Mouse (Mus musculus) embryonic facial prominence, embryonic 15.5 days (tissue): Measurements from ENCODE around the gene Gm43518. TPM values are rescaled to one million over a fixed set of nuclear protein-coding genes. Genes with fewer than 3 reads are reported as not detected.
A peak's percentile ranks its signal among the peaks of the same experiment; 100 is the strongest.

Experiments used
- ATAC-seq: fragments of 200-750 bp; cut with Nextera tagmentation; 2 replicates; pipeline ENCODE4 v1.8.0; 2017; ENCODE audit warnings: low read depth, moderate TSS enrichment; ENCODE audit not compliant: insufficient number of reproducible peaks, low FRiP score, low TSS enrichment
- H3K27ac ChIP-seq: fragments of 300-500 bp; sonication (generic); replicated peaks from 2 replicates; pipeline ENCODE4 v1.5.1; 2015; ENCODE audit warnings: mild to moderate bottlenecking, inconsistent platforms
- H3K27me3 ChIP-seq: fragments of 300-500 bp; sonication (generic); 2 replicates; pipeline ENCODE4 v1.6.1; 2015; ENCODE audit warnings: inconsistent platforms
- H3K36me3 ChIP-seq: fragments of 300-500 bp; sonication (generic); 2 replicates; pipeline ENCODE4 v1.6.1; 2015; ENCODE audit warnings: mild to moderate bottlenecking, inconsistent platforms
- H3K4me1 ChIP-seq: fragments of 300-500 bp; sonication (generic); 2 replicates; pipeline ENCODE4 v1.6.1; 2015; ENCODE audit warnings: inconsistent platforms
- H3K4me2 ChIP-seq: fragments of 300-500 bp; sonication (generic); replicated peaks from 2 replicates; pipeline ENCODE4 v1.6.1; 2015; ENCODE audit warnings: mild to moderate bottlenecking, inconsistent platforms
- H3K4me3 ChIP-seq: fragments of 300-500 bp; sonication (generic); replicated peaks from 2 replicates; pipeline ENCODE4 v1.5.1; 2015; ENCODE audit warnings: mild to moderate bottlenecking, inconsistent platforms
- H3K9ac ChIP-seq: fragments of 300-500 bp; sonication (generic); 2 replicates; pipeline ENCODE4 v1.6.1; 2015; ENCODE audit warnings: inconsistent platforms
- H3K9me3 ChIP-seq: fragments of 300-500 bp; sonication (generic); replicated peaks from 2 replicates; pipeline ENCODE4 v1.6.1; 2016; ENCODE audit warnings: inconsistent platforms
- WGBS: fragments of 180-500 bp; shearing (Covaris S2); methylation state at CpG from one replicate; pipeline ENCODE4 v1.1.7; 2015; 5-methylcytosine and 5-hydroxymethylcytosine counted together
- polyA plus RNA-seq: library from polyadenylated mRNA; unstranded; fragments of >200 nt; fragmentation: Nextera tagmentation; extraction: Ambion mirVana; gene quantifications from 2 replicates; pipeline ENCODE4 v1.2.1, GENCODE M21; 2015

The Gm43518 gene
- polyA plus RNA-seq, 1 experiment from 2014 or later, result 2.9 TPM

- no peaks in the 10 kb centered on the region for H3K4me1 ChIP-seq
- H3K27ac ChIP-seq, result 0 out of 2 replicates have a peak overlapping the region, but pooled peaks have one; percentile 23
- ATAC-seq, result no peak
- H3K9me3 ChIP-seq, result no peaks in the 10 kb centered on the region
- 78% methylated on average over 13 of the region's 13 CpGs for WGBS
- H3K4me2 ChIP-seq, result no peak overlapping the region
- H3K9ac ChIP-seq, result no peak overlapping the region
- H3K36me3 ChIP-seq, result no peaks in the 10 kb centered on the region
- H3K4me3 ChIP-seq, result no peak overlapping the region
- no peaks in the 10 kb centered on the region for H3K27me3 ChIP-seq
These were observed 29.9 kb upstream of the Gm43518 start for GRCm38 (mm10) chr5:123897352-123897751.

- no peaks in the 10 kb centered on the region for H3K27me3 ChIP-seq
- no peak overlapping the region for H3K4me2 ChIP-seq
- no peaks in the 10 kb centered on the region for H3K9me3 ChIP-seq
- peaks cover 21% of the 10 kb centered on the region for H3K4me1 ChIP-seq
- H3K9ac ChIP-seq, result no peak overlapping the region
- ATAC-seq, result no peak
- no peak overlapping the region for H3K4me3 ChIP-seq
- WGBS, result 67% methylated on average over 11 of the region's 11 CpGs
- H3K36me3 ChIP-seq, result peaks cover 10% of the 10 kb centered on the region; the same call in 1 of the 2 replicates
- no peak overlapping the region for H3K27ac ChIP-seq
These were observed 23.1 kb upstream of the Gm43518 start for GRCm38 (mm10) chr5:123904059-123904672.

- no peak for ATAC-seq
- H3K36me3 ChIP-seq, result peaks cover 29% of the 10 kb centered on the region
- peak overlapping the region; percentile 45 for H3K4me2 ChIP-seq
- peaks cover 21% of the 10 kb centered on the region for H3K4me1 ChIP-seq
- 69% methylated on average over 17 of the region's 17 CpGs for WGBS
- H3K9ac ChIP-seq, result peak overlapping the region; percentile 97; the same call in 1 of the 2 replicates
- H3K4me3 ChIP-seq, result peak overlapping the region; percentile 92
- no peak overlapping the region for H3K27ac ChIP-seq
- H3K27me3 ChIP-seq, result no peaks in the 10 kb centered on the region
- H3K9me3 ChIP-seq, result no peaks in the 10 kb centered on the region
These were observed 20.9 kb upstream of the Gm43518 start for GRCm38 (mm10) chr5:123906146-123906975.

- peak within 1 kb of the TSS; percentile 92 for H3K4me3 ChIP-seq
- no peaks in the 10 kb centered on the region for H3K27me3 ChIP-seq
- H3K9ac ChIP-seq, result peak within 1 kb of the TSS; percentile 97
- ATAC-seq, result peak; percentile 95
- H3K9me3 ChIP-seq, result no peaks in the 10 kb centered on the region
- under 1% methylated on average over 48 of the region's 61 CpGs for WGBS
- H3K4me2 ChIP-seq, result peak within 1 kb of the TSS; percentile 81
- peak within 1 kb of the TSS; percentile 88 for H3K27ac ChIP-seq
- peaks cover 35% of the 10 kb centered on the region for H3K36me3 ChIP-seq
- H3K4me1 ChIP-seq, result peaks cover 21% of the 10 kb centered on the region
These were observed 20.1 kb upstream of the Gm43518 start, which contains the start of gene Denr for GRCm38 (mm10) chr5:123906976-123907630. TSS of gene Denr (plus strand) at chr5:123907175.

- ATAC-seq, result no peak
- peaks cover 40% of the 10 kb centered on the region for H3K36me3 ChIP-seq
- no peaks in the 10 kb centered on the region for H3K27me3 ChIP-seq
- 4% methylated on average over 10 of the region's 10 CpGs for WGBS
- peak overlapping the region; percentile 81 for H3K4me2 ChIP-seq
- peak overlapping the region; percentile 97 for H3K9ac ChIP-seq
- H3K4me3 ChIP-seq, result peak overlapping the region; percentile 92
- peak overlapping the region; percentile 88 for H3K27ac ChIP-seq
- H3K9me3 ChIP-seq, result no peaks in the 10 kb centered on the region
- peaks cover 21% of the 10 kb centered on the region for H3K4me1 ChIP-seq
These were observed 19.6 kb upstream of the Gm43518 start for GRCm38 (mm10) chr5:123907631-123907977.

- Histone ChIP-seq H3K4me3 (no peak overlapping the region), H3K36me3 (peaks cover 84% of the 10 kb centered on the region), H3K9ac (no peak overlapping the region), H3K27ac (no peak overlapping the region), H3K27me3 (no peaks in the 10 kb centered on the region), H3K9me3 (no peaks in the 10 kb centered on the region), H3K4me2 (no peak overlapping the region), H3K4me1 (no peaks in the 10 kb centered on the region)
- 76% methylated on average over 3 of the region's 3 CpGs for WGBS
- no peak for ATAC-seq
These were observed 12.4 kb upstream of the Gm43518 start for GRCm38 (mm10) chr5:123914852-123915251.

GRCm38 (mm10) chr5:123922112-123922511 is 5.1 kb upstream of the Gm43518 start:
- WGBS, result 82% methylated on average over 6 of the region's 6 CpGs
- Histone ChIP-seq H3K27ac (no peak overlapping the region), H3K9ac (no peak overlapping the region), H3K27me3 (no peaks in the 10 kb centered on the region), H3K4me3 (no peak overlapping the region), H3K36me3 (peaks cover 94% of the 10 kb centered on the region), H3K4me1 (no peaks in the 10 kb centered on the region), H3K4me2 (no peak overlapping the region), H3K9me3 (no peaks in the 10 kb centered on the region)
- no peak for ATAC-seq

- Histone ChIP-seq H3K27ac (peak within 1 kb of the TSS; percentile 91), H3K27me3 (no peaks in the 10 kb centered on the region), H3K36me3 (peaks cover 33% of the 10 kb centered on the region), H3K4me3 (peak within 1 kb of the TSS; percentile 64), H3K4me1 (peaks cover 10% of the 10 kb centered on the region; the same call in 1 of the 2 replicates), H3K9ac (peak within 1 kb of the TSS; percentile 71), H3K4me2 (peak within 1 kb of the TSS; percentile 75), H3K9me3 (no peaks in the 10 kb centered on the region)
- peak; percentile 97 for ATAC-seq
- under 1% methylated on average over 56 of the region's 56 CpGs for WGBS
These were observed 3.3 kb downstream of the Gm43518 start, which contains the start of gene Ccdc62 for GRCm38 (mm10) chr5:123930508-123930989. TSS of gene Ccdc62 (plus strand) at chr5:123930679.

- H3K9me3 ChIP-seq, result no peaks in the 10 kb centered on the region
- peak overlapping the region; percentile 71 for H3K9ac ChIP-seq
- 45% methylated on average over 13 of the region's 13 CpGs for WGBS
- H3K4me1 ChIP-seq, result peaks cover 10% of the 10 kb centered on the region; the same call in 1 of the 2 replicates
- no peak for ATAC-seq
- H3K4me2 ChIP-seq, result peak overlapping the region; percentile 75
- peaks cover 27% of the 10 kb centered on the region for H3K36me3 ChIP-seq
- H3K4me3 ChIP-seq, result peak overlapping the region; percentile 64
- no peaks in the 10 kb centered on the region for H3K27me3 ChIP-seq
- peak overlapping the region; percentile 91; the same call in 1 of the 2 replicates for H3K27ac ChIP-seq
These were observed 3.9 kb downstream of the Gm43518 start for GRCm38 (mm10) chr5:123931131-123931530.

- Histone ChIP-seq H3K9me3 (no peaks in the 10 kb centered on the region), H3K27ac (no peak overlapping the region), H3K4me2 (no peak overlapping the region), H3K4me1 (peaks cover 10% of the 10 kb centered on the region; the same call in 1 of the 2 replicates), H3K27me3 (no peaks in the 10 kb centered on the region), H3K36me3 (peaks cover 10% of the 10 kb centered on the region), H3K9ac (no peak overlapping the region), H3K4me3 (no peak overlapping the region)
- ATAC-seq, result no peak
These were observed 5.7 kb downstream of the Gm43518 start for GRCm38 (mm10) chr5:123932927-123933326.

GRCm38 (mm10) chr5:123933556-123933955 is 6.3 kb downstream of the Gm43518 start:
- 61% methylated on average over 12 of the region's 12 CpGs for WGBS
- Histone ChIP-seq H3K4me2 (0 out of 2 replicates have a peak overlapping the region, but pooled peaks have one; percentile 19), H3K36me3 (peaks cover 4% of the 10 kb centered on the region; the same call in 1 of the 2 replicates), H3K27ac (no peak overlapping the region), H3K9me3 (no peaks in the 10 kb centered on the region), H3K9ac (no peak overlapping the region), H3K4me1 (peaks cover 10% of the 10 kb centered on the region; the same call in 1 of the 2 replicates), H3K27me3 (no peaks in the 10 kb centered on the region), H3K4me3 (no peak overlapping the region)
- no peak for ATAC-seq
